Mouse (Mus musculus) intestine, embryonic 16.5 days (tissue): Measurements from ENCODE around the gene Cpsf2. TPM values are rescaled to one million over a fixed set of nuclear protein-coding genes. Genes with fewer than 3 reads are reported as not detected.

Source experiments
- ATAC-seq: fragments of 200-750 bp; cut with Nextera tagmentation; 2 replicates; pipeline ENCODE4 v1.8.0; 2017; ENCODE audit warnings: moderate TSS enrichment, moderate library complexity
- H3K27ac ChIP-seq: fragments of 300-500 bp; sonication (generic); 2 replicates; pipeline ENCODE4 v1.5.1; 2014; ENCODE audit warnings: mild to moderate bottlenecking, low read length
- H3K27me3 ChIP-seq: fragments of 300-500 bp; sonication (generic); replicated peaks from 2 replicates; pipeline ENCODE4 v1.6.1; 2014; ENCODE audit warnings: low read length, control low read depth, mixed read lengths; ENCODE audit not compliant: control insufficient read depth, insufficient read depth
- H3K36me3 ChIP-seq: fragments of 300-500 bp; sonication (generic); 2 replicates; pipeline ENCODE4 v1.6.1; 2014; ENCODE audit warnings: low read length, control low read depth; ENCODE audit not compliant: control insufficient read depth, insufficient read depth
- H3K4me1 ChIP-seq: fragments of 300-500 bp; sonication (generic); 2 replicates; pipeline ENCODE4 v1.6.1; 2014; ENCODE audit warnings: low read length, control low read depth, mixed read lengths; ENCODE audit not compliant: control insufficient read depth, insufficient read depth
- H3K4me2 ChIP-seq: fragments of 300-500 bp; sonication (generic); 2 replicates; pipeline ENCODE4 v1.6.1; 2014; ENCODE audit warnings: low read depth, low read length, control low read depth
- H3K4me3 ChIP-seq: fragments of 300-500 bp; sonication (generic); 2 replicates; pipeline ENCODE4 v1.5.1; 2014; ENCODE audit warnings: mild to moderate bottlenecking, low read length
- H3K9ac ChIP-seq: fragments of 300-500 bp; sonication (generic); 2 replicates; pipeline ENCODE4 v1.6.1; 2014; ENCODE audit warnings: low read depth, low read length
- H3K9me3 ChIP-seq: fragments of 300-500 bp; sonication (generic); 2 replicates; pipeline ENCODE4 v1.6.1; 2016; ENCODE audit warnings: low read length, control low read depth; ENCODE audit not compliant: control insufficient read depth
- WGBS: fragments of 180-500 bp; shearing (Covaris S2); extraction: QIAGEN DNeasy Blood & Tissue Kit; methylation state at CpG from one replicate; pipeline ENCODE4 v1.1.7; 2014; 5-methylcytosine and 5-hydroxymethylcytosine counted together
- polyA plus RNA-seq: library from polyadenylated mRNA; unstranded; fragments of >200 nt; fragmentation: Nextera tagmentation; extraction: Ambion mirVana; gene quantifications from 2 replicates; pipeline ENCODE4 v1.2.1, GENCODE M21; 2015

Gene Cpsf2
- polyA plus RNA-seq, 1 experiment from 2014 or later = 22.8 TPM

- H3K9me3 ChIP-seq = no peaks in the 10 kb centered on the region
- H3K27me3 ChIP-seq = no peaks in the 10 kb centered on the region
- no peak overlapping the region for H3K9ac ChIP-seq
- 47% methylated on average over 4 of the region's 4 CpGs for WGBS
- no peaks in the 10 kb centered on the region for H3K4me1 ChIP-seq
- no peak overlapping the region for H3K27ac ChIP-seq
- H3K4me2 ChIP-seq = no peak overlapping the region
- H3K36me3 ChIP-seq = no peaks in the 10 kb centered on the region
- no peak for ATAC-seq
- no peak overlapping the region for H3K4me3 ChIP-seq
Measured at GRCm38 (mm10) chr12:102029892-102030446, 54.2 kb downstream of the Cpsf2 start.

DNA sequence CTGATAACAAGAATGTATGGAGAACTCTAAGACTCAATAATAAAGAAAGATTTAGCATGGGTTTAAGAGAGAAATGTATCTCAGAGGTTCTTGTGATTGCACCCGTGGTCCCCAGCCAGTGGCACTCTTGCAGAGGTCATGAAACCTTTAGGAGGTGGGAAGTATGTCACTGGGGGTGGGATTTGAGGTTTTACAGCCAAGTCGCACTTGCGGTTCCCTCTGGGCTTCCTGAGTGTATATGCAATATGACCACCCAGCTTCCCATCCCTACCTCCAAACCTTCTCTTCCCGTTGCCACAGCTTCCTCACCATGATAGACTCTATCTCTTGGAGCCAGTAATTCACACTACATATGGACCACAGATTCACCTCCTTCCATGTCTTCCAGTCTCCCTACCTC lies 59.1 kb downstream of the Cpsf2 start:
- no peak for ATAC-seq
- Histone ChIP-seq H3K9me3 (no peaks in the 10 kb centered on the region), H3K4me2 (no peak overlapping the region), H3K4me1 (no peaks in the 10 kb centered on the region), H3K4me3 (no peak overlapping the region), H3K27me3 (no peaks in the 10 kb centered on the region), H3K9ac (no peak overlapping the region), H3K27ac (no peak overlapping the region), H3K36me3 (no peaks in the 10 kb centered on the region)
- 78% methylated on average over 4 of the region's 4 CpGs for WGBS

GRCm38 (mm10) chr12:102039861-102040260 lies 64.1 kb downstream of the Cpsf2 start:
- Histone ChIP-seq H3K9ac (no peak overlapping the region), H3K27ac (no peak overlapping the region), H3K4me2 (no peak overlapping the region), H3K9me3 (no peaks in the 10 kb centered on the region), H3K27me3 (no peaks in the 10 kb centered on the region), H3K36me3 (no peaks in the 10 kb centered on the region), H3K4me3 (no peak overlapping the region), H3K4me1 (no peaks in the 10 kb centered on the region)
- no peak for ATAC-seq
- 94% methylated on average over 2 of the region's 2 CpGs for WGBS

DNA sequence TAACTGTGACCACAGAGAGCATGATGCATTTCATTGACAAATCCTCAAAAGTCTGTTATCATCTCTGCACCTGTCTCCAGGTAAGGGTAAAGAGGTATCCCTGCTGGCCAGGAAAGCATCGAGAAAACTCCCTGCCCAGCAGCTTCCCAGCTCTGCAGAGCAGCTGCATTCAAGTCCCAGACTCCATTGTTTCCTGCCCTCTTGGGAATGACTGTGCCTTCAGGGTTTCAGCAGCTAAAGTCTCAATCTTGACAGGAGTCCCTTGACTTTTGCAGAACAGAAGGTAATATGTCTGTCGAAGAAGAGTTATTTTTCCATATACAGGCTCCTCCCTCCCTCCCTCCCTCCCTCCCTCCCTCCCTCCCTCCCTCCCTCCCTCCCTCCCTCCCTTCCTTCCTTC lies 65.9 kb downstream of the Cpsf2 start:
- Histone ChIP-seq H3K4me1 (no peaks in the 10 kb centered on the region), H3K9me3 (no peaks in the 10 kb centered on the region), H3K9ac (no peak overlapping the region), H3K4me2 (no peak overlapping the region), H3K27ac (no peak overlapping the region), H3K36me3 (no peaks in the 10 kb centered on the region), H3K27me3 (no peaks in the 10 kb centered on the region), H3K4me3 (no peak overlapping the region)
- WGBS = 24% methylated on average over 2 of the region's 2 CpGs
- ATAC-seq = no peak

GRCm38 (mm10) chr12:102042247-102042646 lies 66.5 kb downstream of the Cpsf2 start:
- ATAC-seq = no peak
- Histone ChIP-seq H3K4me3 (no peak overlapping the region), H3K9me3 (no peaks in the 10 kb centered on the region), H3K36me3 (no peaks in the 10 kb centered on the region), H3K27me3 (no peaks in the 10 kb centered on the region), H3K27ac (no peak overlapping the region), H3K4me1 (no peaks in the 10 kb centered on the region), H3K4me2 (no peak overlapping the region), H3K9ac (no peak overlapping the region)
- 58% methylated on average over 7 of the region's 7 CpGs for WGBS

DNA sequence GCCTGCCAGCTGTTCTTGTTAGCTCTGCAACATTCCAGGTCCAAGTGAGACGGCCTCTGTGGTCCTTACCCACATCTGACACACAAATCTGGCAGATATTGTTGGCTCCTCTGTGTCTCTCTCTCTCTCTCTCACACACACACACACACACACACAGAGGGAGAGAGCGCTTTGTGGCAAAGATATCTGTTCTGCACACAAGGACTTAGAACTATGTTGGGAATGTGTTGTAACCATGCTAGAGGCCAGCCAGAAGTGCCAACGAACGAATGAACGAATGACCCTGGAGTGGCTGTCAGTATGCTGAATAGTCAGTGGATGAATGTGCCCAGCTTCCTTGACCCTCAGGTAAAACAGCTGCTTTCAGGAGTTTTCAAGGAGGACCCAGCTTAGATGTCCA lies 68.1 kb downstream of the Cpsf2 start:
- Histone ChIP-seq H3K4me3 (no peak overlapping the region), H3K27me3 (no peaks in the 10 kb centered on the region), H3K4me2 (no peak overlapping the region), H3K9ac (no peak overlapping the region), H3K4me1 (no peaks in the 10 kb centered on the region), H3K27ac (no peak overlapping the region), H3K36me3 (no peaks in the 10 kb centered on the region), H3K9me3 (no peaks in the 10 kb centered on the region)
- no peak for ATAC-seq
- WGBS = 72% methylated on average over 5 of the region's 5 CpGs

GRCm38 (mm10) chr12:102054155-102054554 lies 78.4 kb downstream of the Cpsf2 start:
- no peaks in the 10 kb centered on the region for H3K36me3 ChIP-seq
- H3K4me3 ChIP-seq = no peak overlapping the region
- no peak overlapping the region for H3K9ac ChIP-seq
- H3K27ac ChIP-seq = no peak overlapping the region
- no peaks in the 10 kb centered on the region for H3K9me3 ChIP-seq
- H3K4me2 ChIP-seq = no peak overlapping the region
- no peaks in the 10 kb centered on the region for H3K27me3 ChIP-seq
- WGBS = 84% methylated on average over 4 of the region's 4 CpGs
- ATAC-seq = no peak
- no peaks in the 10 kb centered on the region for H3K4me1 ChIP-seq

DNA sequence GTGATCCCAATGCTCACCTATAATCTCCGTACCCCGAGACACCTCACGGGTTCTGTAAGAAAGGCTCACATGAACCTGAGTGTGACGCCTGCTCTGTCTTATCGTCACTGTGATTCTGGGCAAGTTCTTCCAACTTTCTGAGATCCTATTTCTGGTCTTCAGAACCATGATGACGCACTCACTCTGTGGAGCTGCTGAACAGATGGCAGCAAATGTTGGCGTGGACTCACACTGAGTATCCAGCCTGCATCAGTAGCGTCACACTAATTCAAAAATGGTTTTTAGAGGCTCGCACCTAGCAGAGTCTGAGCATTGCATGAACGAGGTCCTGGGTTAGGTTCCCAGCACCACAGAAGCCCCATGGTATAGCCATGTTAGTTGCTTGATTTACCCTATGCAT lies 80.0 kb downstream of the Cpsf2 start:
- Histone ChIP-seq H3K27me3 (no peaks in the 10 kb centered on the region), H3K9ac (no peak overlapping the region), H3K9me3 (no peaks in the 10 kb centered on the region), H3K27ac (no peak overlapping the region), H3K36me3 (no peaks in the 10 kb centered on the region), H3K4me1 (no peaks in the 10 kb centered on the region), H3K4me3 (no peak overlapping the region), H3K4me2 (no peak overlapping the region)
- 95% methylated on average over 10 of the region's 10 CpGs for WGBS
- no peak for ATAC-seq
